Mouse (Mus musculus): ENCODE results near the gene Cdh4. TPM values are rescaled to one million over a fixed set of nuclear protein-coding genes. Genes with fewer than 3 reads are reported as not detected.

The Cdh4 gene
- polyA plus RNA-seq, 1 experiment from 2014 or later = 8.7 TPM

GRCm38 (mm10) chr2:179670689-179671088, 228.5 kb downstream of the Cdh4 start:
- Histone ChIP-seq H3K27me3 (ENCODE audit: insufficient read depth, poor library complexity, severe bottlenecking) (peaks cover 68% of the 10 kb centered on the region), H3K27ac (no peak overlapping the region)

DNA sequence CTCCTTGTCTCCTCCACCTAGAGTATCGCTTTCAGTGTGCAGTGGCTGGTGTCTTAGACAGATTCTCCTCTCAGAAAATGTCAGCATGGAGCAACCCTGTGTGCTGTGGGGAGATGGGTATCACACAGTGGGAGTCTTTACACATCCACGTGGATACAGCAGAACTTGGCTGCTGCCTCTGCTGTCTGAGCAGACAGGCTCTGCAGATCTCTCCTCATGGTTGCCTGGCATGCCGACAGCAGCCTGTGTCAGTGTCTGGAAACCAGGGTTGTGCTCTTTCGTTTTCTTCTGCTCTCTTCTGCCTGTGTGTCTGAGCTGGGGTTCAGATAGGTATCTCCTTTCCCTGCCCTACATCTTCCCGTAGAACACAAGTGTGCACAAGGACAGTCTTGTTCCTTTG, 237.6 kb downstream of the Cdh4 start:
- 80% methylated on average over 5 of the region's 5 CpGs for WGBS
- H3K36me3 ChIP-seq = no peaks in the 10 kb centered on the region
- no peak for DNase-seq (ENCODE audit: low spot score)
- H3K27me3 ChIP-seq (ENCODE audit: insufficient read depth, poor library complexity, severe bottlenecking) = peaks cover 19% of the 10 kb centered on the region; the same call in 1 of the 2 replicates
- no peak overlapping the region for H3K4me3 ChIP-seq
- H3K27ac ChIP-seq = no peak overlapping the region
- no peaks in the 10 kb centered on the region; the same call in 1 of the 2 replicates for H3K4me1 ChIP-seq (replicated peaks)
- H3K9me3 ChIP-seq = no peaks in the 10 kb centered on the region

More at GRCm38 (mm10) chr2:179670689-179671088, 228.5 kb downstream of the Cdh4 start:
- DNase-seq (ENCODE audit: low spot score) = no peak
- Histone ChIP-seq H3K4me3 (no peak overlapping the region), H3K4me1 (replicated peaks) (peaks cover 30% of the 10 kb centered on the region), H3K9me3 (no peaks in the 10 kb centered on the region), H3K36me3 (no peaks in the 10 kb centered on the region)
- WGBS = 49% methylated on average over 10 of the region's 10 CpGs

- peak; percentile 53 for DNase-seq (ENCODE audit: low spot score)
- WGBS = 94% methylated on average over 1 of the region's 1 CpGs
- Histone ChIP-seq H3K27me3 (ENCODE audit: insufficient read depth, poor library complexity, severe bottlenecking) (peaks cover 23% of the 10 kb centered on the region; the same call in 1 of the 2 replicates), H3K4me3 (no peak overlapping the region), H3K4me1 (replicated peaks) (no peaks in the 10 kb centered on the region; the same call in 1 of the 2 replicates), H3K36me3 (no peaks in the 10 kb centered on the region), H3K27ac (no peak overlapping the region), H3K9me3 (no peaks in the 10 kb centered on the region)
These were observed 239.2 kb downstream of the Cdh4 start for GRCm38 (mm10) chr2:179681386-179681785.

DNA sequence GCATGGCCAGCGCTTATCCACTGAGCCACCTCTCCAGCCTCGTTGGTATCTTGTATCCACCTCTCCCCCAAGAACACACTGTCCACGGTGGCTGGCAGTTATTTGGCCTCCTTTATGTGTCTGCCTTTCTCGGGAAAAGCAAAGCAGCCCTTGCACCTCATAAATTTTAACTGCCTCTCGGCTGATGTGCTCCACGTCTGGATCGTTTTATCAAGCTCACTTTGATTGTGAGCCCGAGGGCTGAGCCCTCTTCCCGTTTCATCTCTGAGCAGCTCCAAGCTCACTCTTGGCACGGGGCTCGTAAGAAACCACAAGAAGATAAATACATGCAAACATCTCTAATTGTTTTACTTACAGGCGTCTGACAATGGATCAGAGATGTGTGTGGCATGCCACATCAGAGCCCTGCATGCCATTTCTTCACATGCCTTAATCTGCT, 245.0 kb downstream of the Cdh4 start:
- Histone ChIP-seq H3K27ac (no peak overlapping the region), H3K4me1 (replicated peaks) (peaks cover 21% of the 10 kb centered on the region), H3K36me3 (no peaks in the 10 kb centered on the region), H3K9me3 (no peaks in the 10 kb centered on the region), H3K4me3 (no peak overlapping the region), H3K27me3 (ENCODE audit: insufficient read depth, poor library complexity, severe bottlenecking) (peaks cover 10% of the 10 kb centered on the region; the same call in 1 of the 2 replicates)
- no peak for DNase-seq (ENCODE audit: low spot score)
- WGBS = 78% methylated on average over 12 of the region's 12 CpGs

GRCm38 (mm10) chr2:179688976-179689375, 246.7 kb downstream of the Cdh4 start:
- Histone ChIP-seq H3K27ac (no peak overlapping the region), H3K27me3 (ENCODE audit: insufficient read depth, poor library complexity, severe bottlenecking) (peaks cover 13% of the 10 kb centered on the region), H3K36me3 (no peaks in the 10 kb centered on the region), H3K4me3 (no peak overlapping the region), H3K9me3 (no peaks in the 10 kb centered on the region), H3K4me1 (replicated peaks) (peaks cover 21% of the 10 kb centered on the region)
- no peak for DNase-seq (ENCODE audit: low spot score)
- 90% methylated on average over 5 of the region's 5 CpGs for WGBS

DNA sequence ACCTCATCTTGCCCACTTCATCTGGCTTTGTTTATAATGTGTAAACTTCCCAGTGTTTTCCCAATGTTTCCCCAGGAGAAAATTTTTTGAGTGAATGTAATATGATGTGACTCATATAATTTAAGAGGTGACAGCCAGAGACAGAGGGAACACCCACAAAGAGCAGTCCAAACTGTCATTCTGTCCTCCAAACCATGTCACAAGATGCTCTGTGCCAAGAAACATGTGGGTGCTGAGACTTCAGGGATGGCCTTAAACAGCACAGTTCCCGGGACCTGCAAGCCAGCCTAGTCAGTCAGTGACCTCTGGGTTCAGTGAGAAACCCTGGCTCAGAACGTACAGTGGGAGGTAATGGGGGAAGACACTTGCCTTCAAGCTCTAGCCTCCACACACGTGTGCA, 247.5 kb downstream of the Cdh4 start:
- Histone ChIP-seq H3K4me1 (replicated peaks) (peaks cover 21% of the 10 kb centered on the region), H3K36me3 (no peaks in the 10 kb centered on the region), H3K27me3 (ENCODE audit: insufficient read depth, poor library complexity, severe bottlenecking) (peaks cover 9% of the 10 kb centered on the region), H3K9me3 (no peaks in the 10 kb centered on the region), H3K4me3 (no peak overlapping the region), H3K27ac (no peak overlapping the region)
- 66% methylated on average over 3 of the region's 3 CpGs for WGBS
- DNase-seq (ENCODE audit: low spot score) = no peak

DNA sequence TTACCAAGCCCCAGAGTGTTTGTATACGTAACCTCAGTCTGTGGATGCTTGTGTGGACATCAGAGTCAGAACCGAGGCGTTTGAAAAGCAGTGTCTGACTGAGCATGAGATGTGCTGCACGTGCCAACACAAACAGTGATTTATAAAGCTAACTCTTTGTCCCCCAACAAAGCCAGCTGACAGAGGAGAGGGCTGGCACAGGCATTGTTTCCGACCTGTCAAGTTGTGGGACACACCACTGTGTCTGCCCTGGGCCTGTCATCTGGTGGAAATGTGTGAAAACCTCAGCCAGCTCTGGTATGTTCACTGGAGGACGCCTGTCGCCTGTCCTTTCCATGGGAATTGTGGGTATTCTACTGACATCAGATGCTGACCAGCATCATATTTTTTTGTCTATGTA, 248.3 kb downstream of the Cdh4 start:
- peaks cover 21% of the 10 kb centered on the region for H3K4me1 ChIP-seq (replicated peaks)
- no peak for DNase-seq (ENCODE audit: low spot score)
- H3K9me3 ChIP-seq = no peaks in the 10 kb centered on the region
- WGBS = 40% methylated on average over 7 of the region's 7 CpGs
- H3K27ac ChIP-seq = peak overlapping the region; percentile 37; the same call in 1 of the 2 replicates
- no peak overlapping the region for H3K4me3 ChIP-seq
- peaks cover 3% of the 10 kb centered on the region; the same call in 1 of the 2 replicates for H3K27me3 ChIP-seq (ENCODE audit: insufficient read depth, poor library complexity, severe bottlenecking)
- H3K36me3 ChIP-seq = no peaks in the 10 kb centered on the region

- H3K4me3 ChIP-seq = no peak overlapping the region
- no peak for DNase-seq (ENCODE audit: low spot score)
These were observed 252.7 kb downstream of the Cdh4 start for GRCm38 (mm10) chr2:179694936-179695335.

DNA sequence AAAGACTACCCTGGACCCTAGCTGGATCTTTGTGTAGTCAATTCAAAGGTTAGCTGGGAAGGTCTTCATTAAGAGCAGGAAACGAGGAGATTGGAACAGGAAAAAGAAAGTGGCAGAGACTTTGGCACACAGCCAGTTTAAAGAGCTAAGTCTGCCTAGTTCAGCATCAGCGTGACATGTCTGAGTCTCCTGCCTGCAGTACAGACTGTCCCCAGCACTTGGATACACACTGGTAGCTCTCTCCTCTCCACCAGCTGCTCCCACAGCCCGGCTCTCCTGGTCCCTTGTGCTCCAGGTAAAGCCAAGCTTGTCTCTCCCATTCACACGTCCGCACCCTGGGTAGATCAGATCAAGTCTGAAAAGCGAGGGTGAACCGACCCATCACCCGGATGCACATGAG, 255.4 kb downstream of the Cdh4 start:
- Histone ChIP-seq H3K4me3 (no peak overlapping the region), H3K27ac (peak overlapping the region; percentile 23; the same call in 1 of the 2 replicates), H3K36me3 (no peaks in the 10 kb centered on the region), H3K4me1 (replicated peaks) (peaks cover 26% of the 10 kb centered on the region), H3K9me3 (no peaks in the 10 kb centered on the region), H3K27me3 (ENCODE audit: insufficient read depth, poor library complexity, severe bottlenecking) (peaks cover 6% of the 10 kb centered on the region; the same call in 1 of the 2 replicates)
- WGBS = 80% methylated on average over 8 of the region's 8 CpGs
- no peak for DNase-seq (ENCODE audit: low spot score)

More at GRCm38 (mm10) chr2:179694936-179695335, 252.7 kb downstream of the Cdh4 start:
- peaks cover 6% of the 10 kb centered on the region; the same call in 1 of the 2 replicates for H3K27me3 ChIP-seq (ENCODE audit: insufficient read depth, poor library complexity, severe bottlenecking)
- peaks cover 46% of the 10 kb centered on the region for H3K4me1 ChIP-seq (replicated peaks)
- no peaks in the 10 kb centered on the region for H3K9me3 ChIP-seq
- no peaks in the 10 kb centered on the region for H3K36me3 ChIP-seq
- WGBS = 79% methylated on average over 9 of the region's 9 CpGs
- no peak overlapping the region for H3K27ac ChIP-seq

DNA sequence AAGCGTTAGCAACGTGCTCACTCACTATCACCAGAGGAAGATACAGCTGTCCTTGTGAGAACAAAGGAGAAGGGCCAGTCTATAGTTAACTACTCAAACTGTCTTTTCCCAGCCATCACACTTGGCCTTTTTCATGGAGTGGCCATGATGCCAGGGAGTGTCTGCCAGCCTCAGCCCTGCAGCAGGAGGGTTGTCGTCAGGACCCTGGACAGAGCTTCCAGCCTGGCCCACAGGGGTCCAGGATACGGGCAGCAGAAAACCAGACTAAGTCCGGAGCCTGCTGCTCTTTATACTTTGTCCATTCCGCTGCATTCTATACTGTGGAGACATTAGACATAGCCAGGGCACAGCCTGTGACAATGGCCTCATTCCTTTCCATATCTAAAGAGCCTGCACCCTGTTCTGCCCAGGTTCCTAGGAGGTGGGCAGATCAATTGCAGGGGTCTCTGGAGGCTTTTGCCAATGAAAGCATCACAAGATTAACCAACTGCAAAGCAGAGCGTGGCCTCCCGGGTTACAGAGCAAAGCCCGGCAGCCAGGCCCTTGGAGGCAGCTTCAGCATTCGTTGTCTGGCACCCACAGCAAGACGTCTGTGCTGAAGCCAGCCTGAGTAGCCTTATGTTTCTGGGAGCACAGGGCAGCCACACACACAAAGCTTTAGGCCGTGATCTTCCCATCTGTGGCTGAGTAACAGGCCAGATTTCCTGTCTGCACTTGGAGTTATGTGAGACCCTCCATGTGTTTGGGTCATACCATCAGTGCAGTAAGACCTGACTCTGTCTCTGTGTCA, 256.2 kb downstream of the Cdh4 start:
- 52% methylated on average over 12 of the region's 12 CpGs for WGBS
- DNase-seq (ENCODE audit: low spot score) = peak; percentile 53
- H3K4me3 ChIP-seq = no peak overlapping the region
- H3K27me3 ChIP-seq (ENCODE audit: insufficient read depth, poor library complexity, severe bottlenecking) = peaks cover 6% of the 10 kb centered on the region; the same call in 1 of the 2 replicates
- H3K27ac ChIP-seq = no peak overlapping the region
- no peaks in the 10 kb centered on the region for H3K9me3 ChIP-seq
- peaks cover 26% of the 10 kb centered on the region for H3K4me1 ChIP-seq (replicated peaks)
- no peaks in the 10 kb centered on the region for H3K36me3 ChIP-seq

DNA sequence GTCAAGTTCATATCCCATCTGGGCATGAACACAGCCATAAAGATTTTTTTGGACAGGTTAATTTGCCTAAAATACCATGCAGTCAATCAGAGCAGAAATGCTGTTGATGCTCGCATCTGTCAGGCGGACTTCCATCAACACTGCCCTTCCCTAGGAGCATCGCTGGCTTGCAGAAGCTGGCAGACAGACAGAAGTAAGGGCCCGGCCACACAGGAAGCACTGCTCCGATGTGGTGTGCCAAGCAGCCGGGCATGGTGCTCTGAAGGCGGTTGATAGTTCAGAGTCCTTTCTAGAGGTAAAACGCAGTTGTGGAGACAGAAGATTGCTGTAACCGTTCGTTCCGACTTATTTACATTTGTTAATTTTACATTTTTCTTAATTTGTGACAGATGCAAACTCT, 262.8 kb downstream of the Cdh4 start:
- Histone ChIP-seq H3K27me3 (ENCODE audit: insufficient read depth, poor library complexity, severe bottlenecking) (no peaks in the 10 kb centered on the region), H3K9me3 (no peaks in the 10 kb centered on the region), H3K4me3 (no peak overlapping the region), H3K27ac (no peak overlapping the region), H3K4me1 (replicated peaks) (0 out of 2 replicates have a peak, but pooled peaks cover 6% of the 10 kb centered on the region), H3K36me3 (no peaks in the 10 kb centered on the region)
- 92% methylated on average over 11 of the region's 11 CpGs for WGBS
- no peak for DNase-seq (ENCODE audit: low spot score)

GRCm38 (mm10) chr2:179705461-179705860, 263.2 kb downstream of the Cdh4 start:
- no peak overlapping the region for H3K4me3 ChIP-seq
- no peaks in the 10 kb centered on the region for H3K27me3 ChIP-seq (ENCODE audit: insufficient read depth, poor library complexity, severe bottlenecking)
- H3K27ac ChIP-seq = no peak overlapping the region
- DNase-seq (ENCODE audit: low spot score) = no peak
- 84% methylated on average over 7 of the region's 7 CpGs for WGBS
- no peaks in the 10 kb centered on the region for H3K9me3 ChIP-seq
- H3K4me1 ChIP-seq (replicated peaks) = 0 out of 2 replicates have a peak, but pooled peaks cover 6% of the 10 kb centered on the region
- H3K36me3 ChIP-seq = no peaks in the 10 kb centered on the region

DNA sequence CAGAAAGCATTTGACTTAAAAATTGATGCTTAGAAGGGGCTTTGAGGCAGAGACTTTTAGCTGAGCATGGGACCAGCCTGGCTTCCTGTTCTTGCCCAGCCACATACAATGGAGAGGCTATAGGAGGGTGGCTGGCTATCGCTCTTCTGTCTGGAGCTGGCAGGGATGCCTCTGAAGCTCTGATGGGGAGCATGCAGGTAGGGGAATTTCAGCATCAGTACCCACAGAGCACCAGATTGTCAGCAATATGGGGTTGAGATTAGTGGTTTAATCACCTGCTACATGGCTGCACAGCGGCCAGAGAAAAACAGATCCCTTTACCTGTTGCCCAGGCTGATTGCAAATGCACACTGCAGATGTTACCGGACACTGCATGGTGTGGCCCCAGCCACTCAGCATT, 264.4 kb downstream of the Cdh4 start:
- 94% methylated on average over 3 of the region's 3 CpGs for WGBS
- H3K4me1 ChIP-seq (replicated peaks) = 0 out of 2 replicates have a peak, but pooled peaks cover 6% of the 10 kb centered on the region

More for the DNA sequence above, 264.4 kb downstream of the Cdh4 start:
- DNase-seq (ENCODE audit: low spot score) = no peak
- H3K27ac ChIP-seq = no peak overlapping the region
- no peaks in the 10 kb centered on the region for H3K36me3 ChIP-seq
- no peak overlapping the region for H3K4me3 ChIP-seq
- no peaks in the 10 kb centered on the region for H3K9me3 ChIP-seq
- H3K27me3 ChIP-seq (ENCODE audit: insufficient read depth, poor library complexity, severe bottlenecking) = no peaks in the 10 kb centered on the region

All from hindbrain, embryonic 10.5 days (tissue).